Mouse (Mus musculus) megakaryocyte, embryonic 14.5 days (primary cell): ENCODE data around the gene Rassf5.

ENCODE experiments used
- FLI1 ChIP-seq: IDR thresholded peaks from 2 replicates; pipeline ENCODE4 v1.6.1; 2012; ENCODE audit warnings: low read length, inconsistent platforms, mixed read lengths
- GATA1 ChIP-seq: IDR thresholded peaks from 3 replicates; pipeline ENCODE4 v1.6.1; 2012; ENCODE audit warnings: mixed read lengths, low read length, inconsistent platforms, borderline replicate concordance

DNA sequence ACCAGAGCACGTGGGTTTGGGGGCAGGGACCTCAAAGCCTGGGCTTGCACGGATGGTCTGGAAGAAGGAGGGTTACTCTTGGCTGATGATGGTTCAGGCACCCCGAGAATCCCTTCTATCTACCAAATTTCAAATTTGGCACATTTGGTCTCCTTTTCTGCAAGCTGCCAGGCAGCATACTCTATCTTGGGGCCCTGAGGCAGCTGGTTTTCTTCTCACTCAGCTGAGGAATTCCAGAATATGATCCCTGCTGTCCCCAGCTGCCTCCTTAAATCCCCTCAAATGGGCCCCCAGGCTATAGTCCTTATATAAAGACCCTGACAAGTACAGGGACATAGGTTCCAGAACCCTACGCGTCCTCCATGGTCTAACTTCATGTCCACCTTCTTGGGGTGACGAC, 31.7 kb downstream of the Rassf5 start:
- TF ChIP-seq GATA1 (no peak), FLI1 (no peak)
